Mouse (Mus musculus) right cerebral cortex, postnatal 14 days (tissue): ENCODE data around the gene Selplg.
"Not testable (repeated sequence)": the region's sequence is repeated elsewhere in the genome, so short reads cannot be mapped to it uniquely, and the experiment has no call there.

Experiments
- DNase-seq: peaks from one replicate; pipeline ENCODE4 v3.0.0; 2022

Selplg gene

GRCm38 (mm10) chr5:113788645-113789044 lies 43.8 kb downstream of the Selplg start:
- no peak for DNase-seq

GRCm38 (mm10) chr5:113786985-113787384 lies 45.5 kb downstream of the Selplg start:
- no peak for DNase-seq

GRCm38 (mm10) chr5:113784104-113784503 lies 48.3 kb downstream of the Selplg start:
- not testable (repeated sequence) for DNase-seq

- DNase-seq = peak; percentile 40
These were observed 48.9 kb downstream of the Selplg start for GRCm38 (mm10) chr5:113783581-113784001.

GRCm38 (mm10) chr5:113782624-113783023 lies 49.8 kb downstream of the Selplg start:
- no peak for DNase-seq

- DNase-seq = no peak
These were observed 50.6 kb downstream of the Selplg start for GRCm38 (mm10) chr5:113781875-113782274.

GRCm38 (mm10) chr5:113781254-113781653 lies 51.2 kb downstream of the Selplg start:
- no peak for DNase-seq

- no peak for DNase-seq
These were observed 51.7 kb downstream of the Selplg start for GRCm38 (mm10) chr5:113780763-113781162.

GRCm38 (mm10) chr5:113780082-113780752 lies 52.2 kb downstream of the Selplg start:
- no peak for DNase-seq

- no peak for DNase-seq
These were observed 52.9 kb downstream of the Selplg start for GRCm38 (mm10) chr5:113779569-113779968.

- DNase-seq = not testable (repeated sequence)
These were observed 54.7 kb downstream of the Selplg start for GRCm38 (mm10) chr5:113777728-113778127.

GRCm38 (mm10) chr5:113776896-113777226 lies 55.6 kb downstream of the Selplg start:
- DNase-seq = no peak

- DNase-seq = no peak
These were observed 56.1 kb downstream of the Selplg start for GRCm38 (mm10) chr5:113776128-113776895.

GRCm38 (mm10) chr5:113775585-113775984 lies 56.9 kb downstream of the Selplg start:
- no peak for DNase-seq

- DNase-seq = peak; percentile 85
These were observed 58.8 kb downstream of the Selplg start for GRCm38 (mm10) chr5:113773664-113774063.

GRCm38 (mm10) chr5:113772905-113773519 lies 59.4 kb downstream of the Selplg start:
- DNase-seq = no peak

- DNase-seq = peak; percentile 95
These were observed 60.0 kb downstream of the Selplg start, which contains the start of the genes Sart3 and Iscu for GRCm38 (mm10) chr5:113772450-113772895. TSS of gene Sart3 (minus strand) at chr5:113772510. TSS of gene Iscu (plus strand) at chr5:113772748.

GRCm38 (mm10) chr5:113771213-113772162 lies 61.0 kb downstream of the Selplg start:
- peak; percentile 82 for DNase-seq

- no peak for DNase-seq
These were observed 63.6 kb downstream of the Selplg start for GRCm38 (mm10) chr5:113768806-113769205.
